Mouse (Mus musculus): Measurements from ENCODE around the gene Fam129b. TPM values are rescaled to one million over a fixed set of nuclear protein-coding genes. Genes with fewer than 3 reads are reported as not detected.

Gene Fam129b
- polyA plus RNA-seq, 1 experiment: 28.3 TPM

GRCm38 (mm10) chr2:32859010-32859621 lies 16.8 kb upstream of the Fam129b start:
- DNase-seq (ENCODE audit: extremely low spot score in 1 of 2, low spot score in 1 of 2): no peak

- DNase-seq (ENCODE audit: extremely low spot score in 1 of 2, low spot score in 1 of 2): no peak
These were observed 16.3 kb upstream of the Fam129b start for GRCm38 (mm10) chr2:32859622-32860012.

- no peak for DNase-seq (ENCODE audit: extremely low spot score in 1 of 2, low spot score in 1 of 2)
These were observed 15.1 kb upstream of the Fam129b start for GRCm38 (mm10) chr2:32860799-32861198.

GRCm38 (mm10) chr2:32863317-32863716 lies 12.6 kb upstream of the Fam129b start:
- no peak for DNase-seq (ENCODE audit: extremely low spot score in 1 of 2, low spot score in 1 of 2)

GRCm38 (mm10) chr2:32864755-32865154 lies 11.2 kb upstream of the Fam129b start:
- no peak for DNase-seq (ENCODE audit: extremely low spot score in 1 of 2, low spot score in 1 of 2)

GRCm38 (mm10) chr2:32867354-32867753 lies 8.6 kb upstream of the Fam129b start:
- no peak for DNase-seq (ENCODE audit: extremely low spot score in 1 of 2, low spot score in 1 of 2)

- DNase-seq (ENCODE audit: extremely low spot score in 1 of 2, low spot score in 1 of 2): no peak
These were observed 6.1 kb upstream of the Fam129b start for GRCm38 (mm10) chr2:32869721-32870274.

- no peak for DNase-seq (ENCODE audit: extremely low spot score in 1 of 2, low spot score in 1 of 2)
These were observed 5.4 kb upstream of the Fam129b start for GRCm38 (mm10) chr2:32870275-32871100.

GRCm38 (mm10) chr2:32874070-32874469 lies 1.8 kb upstream of the Fam129b start:
- DNase-seq (ENCODE audit: extremely low spot score in 1 of 2, low spot score in 1 of 2): no peak

- no peak for DNase-seq (ENCODE audit: extremely low spot score in 1 of 2, low spot score in 1 of 2)
These were observed 801 bp upstream of the Fam129b start for GRCm38 (mm10) chr2:32874951-32875674.

GRCm38 (mm10) chr2:32876490-32877302 lies 782 bp downstream of the Fam129b start:
- DNase-seq (ENCODE audit: extremely low spot score in 1 of 2, low spot score in 1 of 2): no peak

- no peak for DNase-seq (ENCODE audit: extremely low spot score in 1 of 2, low spot score in 1 of 2)
These were observed 1.4 kb downstream of the Fam129b start for GRCm38 (mm10) chr2:32877303-32877702.

GRCm38 (mm10) chr2:32877761-32878393 lies 2.0 kb downstream of the Fam129b start:
- no peak for DNase-seq (ENCODE audit: extremely low spot score in 1 of 2, low spot score in 1 of 2)

GRCm38 (mm10) chr2:32878396-32878795 lies 2.5 kb downstream of the Fam129b start:
- DNase-seq (ENCODE audit: extremely low spot score in 1 of 2, low spot score in 1 of 2): no peak

- DNase-seq (ENCODE audit: extremely low spot score in 1 of 2, low spot score in 1 of 2): peak in 1 of 2 experiments; percentile 57
These were observed 3.7 kb downstream of the Fam129b start for GRCm38 (mm10) chr2:32879593-32879992.

GRCm38 (mm10) chr2:32881054-32881453 lies 5.1 kb downstream of the Fam129b start:
- no peak for DNase-seq (ENCODE audit: extremely low spot score in 1 of 2, low spot score in 1 of 2)

GRCm38 (mm10) chr2:32881723-32882122 lies 5.8 kb downstream of the Fam129b start:
- peak in 1 of 2 experiments; percentile 65 for DNase-seq (ENCODE audit: extremely low spot score in 1 of 2, low spot score in 1 of 2)

- no peak for DNase-seq (ENCODE audit: extremely low spot score in 1 of 2, low spot score in 1 of 2)
These were observed 6.5 kb downstream of the Fam129b start for GRCm38 (mm10) chr2:32882283-32883043.

GRCm38 (mm10) chr2:32884745-32885144 lies 8.8 kb downstream of the Fam129b start:
- DNase-seq (ENCODE audit: extremely low spot score in 1 of 2, low spot score in 1 of 2): no peak
